Mouse (Mus musculus): ENCODE results near the gene Kcnh4.
A peak's percentile ranks its signal among the peaks of the same experiment; 100 is the strongest.

The Kcnh4 gene

DNA sequence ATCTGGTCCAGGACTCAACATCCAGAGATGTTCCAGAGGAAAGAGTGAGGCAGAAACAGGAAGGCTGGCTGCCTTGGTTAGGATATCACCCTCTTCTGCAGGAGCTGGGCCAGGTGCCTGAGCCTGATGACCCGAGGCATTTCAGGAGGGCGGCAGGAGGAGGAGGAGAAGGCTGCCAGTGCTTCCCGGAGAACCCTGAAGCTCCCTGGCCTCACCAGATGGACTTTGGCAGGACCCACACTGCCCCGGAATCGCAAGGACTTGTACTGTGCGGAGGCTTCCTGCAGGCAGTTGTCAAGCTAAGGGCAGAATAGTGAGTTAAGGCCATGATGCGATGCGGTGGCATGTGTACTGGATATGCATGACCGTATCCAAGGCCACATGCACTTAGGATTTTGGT, 7.0 kb upstream of the Kcnh4 start:
- no peak for DNase-seq (ENCODE audit: inconsistent ontology term)

DNA sequence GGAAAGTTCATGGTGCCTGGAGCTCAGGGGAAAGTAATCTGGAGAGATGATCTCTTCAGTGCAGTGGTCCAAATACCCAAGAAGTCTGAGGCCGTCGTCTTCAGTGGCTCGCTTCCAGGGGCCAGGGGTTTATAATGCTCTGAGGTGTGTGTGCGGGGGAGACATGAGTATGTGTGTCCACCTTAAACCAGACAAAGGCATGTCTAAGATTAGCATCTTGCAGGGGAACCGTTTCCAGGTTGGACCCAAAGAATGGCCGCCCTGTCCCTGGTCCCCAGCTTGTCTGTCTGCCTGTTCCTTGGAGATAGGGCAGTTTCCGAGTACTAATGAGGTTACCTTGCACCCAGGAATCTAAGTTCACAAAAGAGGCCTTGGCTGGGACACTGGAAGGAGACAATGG, 3.1 kb upstream of the Kcnh4 start, which contains the start of gene Hcrt:
TSS of gene Hcrt (minus strand) at position 101 of the 400 bp plus-strand sequence.
- no peak for DNase-seq (ENCODE audit: inconsistent ontology term)

DNA sequence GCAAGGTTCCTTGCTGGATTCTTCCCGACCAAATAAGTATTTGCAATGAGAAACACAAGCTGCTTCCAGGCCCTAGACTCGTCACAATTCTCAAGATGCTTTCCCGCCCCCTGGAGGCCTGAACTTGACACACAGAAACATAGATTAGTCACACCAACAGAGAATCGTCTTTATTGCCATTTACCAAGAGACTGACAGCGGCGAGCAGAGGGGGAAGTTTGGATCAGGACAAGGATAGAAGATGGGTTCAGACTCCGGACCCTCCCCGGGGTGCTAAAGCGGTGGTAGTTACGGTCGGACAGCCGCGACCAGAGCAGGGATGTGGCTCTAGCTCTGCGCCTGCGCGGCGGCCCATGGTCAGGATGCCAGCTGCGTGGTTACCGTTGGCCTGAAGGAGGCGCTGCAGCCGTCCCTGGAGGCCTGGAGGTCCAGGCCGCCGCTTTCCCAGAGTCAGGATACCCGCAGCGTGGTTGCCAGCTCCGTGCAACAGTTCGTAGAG, 1.9 kb upstream of the Kcnh4 start:
- peak; percentile 87 for DNase-seq (ENCODE audit: inconsistent ontology term)

DNA sequence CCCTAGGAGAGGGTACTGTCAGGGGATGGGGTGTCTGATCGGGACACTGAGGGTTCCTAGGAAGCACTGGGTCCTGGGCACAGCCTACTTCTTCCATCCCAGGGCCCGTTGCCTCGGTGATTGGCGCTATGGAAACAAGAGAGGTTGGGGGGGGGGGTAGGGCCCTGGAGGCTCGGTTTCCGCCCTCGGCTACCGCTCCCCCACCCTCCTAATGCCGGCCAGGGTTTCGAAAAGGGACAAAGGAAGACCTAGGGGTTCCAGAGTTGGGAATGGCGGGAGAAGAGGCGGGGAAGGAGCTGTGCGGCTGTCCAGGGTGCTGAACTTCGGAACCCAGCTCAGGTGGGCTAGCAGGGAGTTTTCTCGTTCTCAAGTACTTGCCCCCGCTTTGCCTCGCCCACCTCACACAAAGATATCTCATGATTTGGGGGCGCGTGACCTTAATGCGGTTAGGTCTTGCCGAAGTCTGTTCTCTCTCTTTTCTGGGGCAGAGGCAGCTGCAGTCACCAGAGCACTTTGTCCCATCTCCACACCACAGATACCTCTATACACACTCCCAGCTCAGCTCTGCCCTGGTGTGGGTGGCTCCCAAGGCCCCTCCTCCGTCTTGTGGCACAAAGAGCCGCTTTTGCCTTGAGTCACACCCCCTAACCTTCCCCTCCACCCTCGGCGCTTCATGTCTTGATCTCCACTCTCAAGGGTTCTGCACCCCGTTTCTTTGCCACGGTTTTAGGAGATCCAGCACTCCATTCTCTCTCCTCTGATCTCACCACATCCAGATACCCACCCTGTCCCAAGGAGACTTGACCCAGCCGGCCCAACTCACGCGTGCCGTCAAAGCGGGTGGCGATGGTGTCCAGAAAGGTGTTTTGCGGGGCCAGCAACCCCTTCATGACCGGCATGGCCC, 783 bp downstream of the Kcnh4 start:
- DNase-seq (ENCODE audit: inconsistent ontology term), result peak; percentile 60

DNA sequence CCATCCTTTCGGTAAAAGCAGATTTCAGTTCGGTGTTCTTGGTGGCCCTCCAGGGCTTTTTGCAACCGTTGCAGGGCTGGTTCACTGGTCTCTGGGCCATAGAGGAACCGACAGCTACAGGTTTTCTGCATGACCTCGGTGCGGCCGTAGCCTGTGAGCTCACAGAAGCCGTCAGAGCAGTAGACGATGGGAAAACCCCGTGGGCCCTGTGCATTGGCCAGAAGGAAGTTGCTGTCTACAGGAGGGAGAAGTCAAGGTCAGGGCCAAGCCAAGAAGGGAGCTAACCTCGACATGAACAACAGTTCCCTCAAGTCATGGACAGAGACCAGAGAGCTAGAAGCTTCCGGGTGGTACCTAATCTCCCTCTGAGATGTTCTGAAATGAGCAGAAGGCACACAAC, 2.2 kb downstream of the Kcnh4 start:
- no peak for DNase-seq (ENCODE audit: inconsistent ontology term)

DNA sequence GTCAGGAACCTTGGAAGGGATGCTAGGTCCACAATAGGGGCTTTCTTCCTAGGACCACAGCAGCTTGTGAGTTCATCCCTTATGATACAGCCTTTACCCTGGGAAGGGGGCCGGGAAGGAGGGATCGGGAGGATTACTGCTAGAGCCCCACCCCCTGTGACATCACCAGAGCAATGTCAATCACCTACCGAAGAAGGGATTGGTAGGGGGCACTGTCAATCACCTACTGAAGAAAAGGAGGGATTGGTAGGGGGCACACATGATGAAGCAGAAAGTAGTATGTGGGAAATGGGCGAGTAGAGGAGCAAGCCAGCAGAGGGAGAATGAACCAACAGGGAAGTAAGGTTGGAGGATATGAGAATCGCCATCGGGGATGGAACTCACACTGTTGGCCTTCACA, 3.3 kb downstream of the Kcnh4 start:
- DNase-seq (ENCODE audit: inconsistent ontology term), result no peak

DNA sequence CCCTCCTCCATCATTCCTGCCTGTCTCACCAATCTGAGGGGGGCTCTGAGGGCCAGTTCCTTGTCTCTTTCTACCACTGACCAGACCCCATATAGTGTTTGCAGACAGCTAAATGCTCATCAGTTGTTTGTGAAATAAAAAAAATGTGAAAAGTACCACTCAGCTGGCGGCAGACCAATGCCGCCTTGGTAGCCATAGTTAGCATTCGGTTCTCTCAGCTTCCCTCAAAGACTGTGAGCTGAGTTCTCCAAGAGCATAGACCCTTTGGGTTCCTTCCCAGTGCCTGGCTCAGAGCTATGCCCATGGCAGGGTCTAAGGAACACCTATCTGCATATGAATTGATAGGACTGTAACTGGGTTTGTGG, 5.1 kb downstream of the Kcnh4 start:
- DNase-seq (ENCODE audit: inconsistent ontology term), result no peak

DNA sequence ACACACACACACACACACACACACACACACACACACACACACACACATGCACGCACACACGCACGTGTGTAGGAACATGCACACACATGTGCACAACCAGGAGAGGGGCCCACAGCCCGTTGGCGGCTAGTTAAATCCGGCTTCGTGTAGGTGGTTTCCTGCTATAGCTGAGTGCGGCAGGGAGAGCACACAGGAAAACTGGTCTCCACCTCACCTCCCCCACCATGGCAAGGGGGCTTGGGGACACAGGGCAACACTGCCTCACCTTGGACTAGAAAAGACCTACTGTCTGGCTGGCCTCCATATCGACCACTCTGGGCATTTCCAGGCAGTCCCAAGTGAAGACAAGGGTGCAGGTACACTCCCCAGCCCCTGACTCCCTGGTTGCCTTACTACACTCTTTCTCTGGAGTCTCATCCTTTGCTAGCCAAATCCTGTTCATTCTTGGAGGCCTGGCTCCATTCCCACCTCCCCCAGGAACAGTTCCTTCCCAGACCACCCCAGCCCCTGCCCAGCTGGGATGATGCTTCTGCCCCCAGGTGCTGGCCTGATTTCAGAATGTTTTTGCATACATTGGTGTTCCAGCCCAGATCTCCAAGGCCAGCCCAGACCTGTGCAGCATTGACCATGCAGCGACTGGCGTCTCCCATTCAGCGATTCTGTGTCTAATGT, 5.6 kb downstream of the Kcnh4 start:
- DNase-seq (ENCODE audit: inconsistent ontology term), result no peak

DNA sequence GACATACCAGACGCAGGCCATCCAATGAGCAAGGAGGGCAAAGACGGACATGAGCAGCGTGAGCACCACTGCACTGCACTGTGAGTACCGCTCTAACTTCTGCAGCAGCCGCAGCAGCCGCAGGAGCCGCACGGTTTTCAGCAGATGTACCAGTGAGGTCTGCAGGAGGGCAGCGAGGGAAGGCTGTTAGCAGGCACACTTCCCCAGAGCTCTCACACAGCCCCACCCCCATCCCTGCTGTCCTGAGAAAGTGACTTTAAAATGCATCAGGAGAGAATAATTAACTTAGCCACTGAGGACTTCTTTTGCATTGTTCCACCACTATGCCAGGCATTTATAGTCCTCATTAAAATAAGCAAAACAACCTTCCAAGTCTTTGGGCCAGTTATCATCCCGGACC, 7.4 kb downstream of the Kcnh4 start:
- no peak for DNase-seq (ENCODE audit: inconsistent ontology term)

DNA sequence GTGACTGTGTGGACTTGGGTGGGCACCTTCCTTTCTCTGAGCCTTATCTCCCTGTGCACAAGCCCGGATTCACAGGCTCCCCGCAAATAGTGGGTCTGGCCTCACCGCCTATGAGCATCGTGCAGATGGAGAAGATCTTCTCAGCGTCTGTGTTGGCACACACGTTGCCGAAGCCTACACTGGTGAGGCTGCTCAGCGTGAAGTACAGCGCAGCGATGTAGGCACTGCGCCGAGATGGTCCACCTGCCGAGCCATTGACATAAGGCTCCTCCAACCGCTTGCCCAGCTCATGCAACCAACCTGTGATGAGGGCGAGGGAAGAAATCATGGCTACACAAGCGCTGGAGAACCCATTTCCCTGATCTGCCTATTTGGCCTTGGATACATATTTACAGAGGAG, 9.6 kb downstream of the Kcnh4 start:
- no peak for DNase-seq (ENCODE audit: inconsistent ontology term)

DNA sequence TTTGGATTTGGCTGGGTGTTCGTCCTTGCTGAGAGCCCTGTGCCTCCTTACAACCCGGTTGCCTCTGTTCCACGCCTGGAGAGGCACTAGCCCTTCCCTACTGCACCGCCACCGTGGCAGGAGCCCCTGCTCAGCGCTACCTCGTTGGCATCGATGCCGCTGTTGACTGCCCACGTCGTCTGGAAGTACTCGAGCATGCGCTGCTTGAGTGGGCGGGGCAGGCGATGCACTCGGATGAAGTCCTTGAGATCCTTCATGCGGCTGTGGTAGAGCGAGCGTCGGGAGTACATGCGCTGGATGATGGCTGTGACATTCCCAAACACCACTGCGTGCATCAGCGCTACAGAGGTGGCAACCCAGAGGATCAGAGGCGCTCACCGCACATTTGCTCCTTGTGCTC, 10.3 kb downstream of the Kcnh4 start:
- no peak for DNase-seq (ENCODE audit: inconsistent ontology term)

DNA sequence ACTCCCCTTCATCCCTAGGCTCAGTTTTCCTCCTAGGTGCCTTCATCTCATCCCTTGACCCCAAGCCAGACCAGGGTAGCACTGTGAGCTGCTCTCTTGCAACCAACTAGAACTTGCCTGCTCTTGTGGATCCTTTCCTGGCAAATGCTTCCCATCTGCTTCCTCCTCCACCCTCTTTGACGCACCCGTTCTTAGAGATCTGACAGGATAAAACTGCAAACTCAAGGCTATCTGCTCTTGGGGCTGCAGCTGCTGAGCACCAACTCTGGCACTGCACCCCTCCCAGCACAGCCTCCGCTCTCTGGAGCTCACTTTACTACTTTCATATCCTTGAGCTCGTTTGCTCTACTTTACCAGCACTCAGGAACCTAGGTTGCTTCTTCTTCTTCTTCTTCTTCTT, 11.1 kb downstream of the Kcnh4 start:
- DNase-seq (ENCODE audit: inconsistent ontology term), result no peak

DNA sequence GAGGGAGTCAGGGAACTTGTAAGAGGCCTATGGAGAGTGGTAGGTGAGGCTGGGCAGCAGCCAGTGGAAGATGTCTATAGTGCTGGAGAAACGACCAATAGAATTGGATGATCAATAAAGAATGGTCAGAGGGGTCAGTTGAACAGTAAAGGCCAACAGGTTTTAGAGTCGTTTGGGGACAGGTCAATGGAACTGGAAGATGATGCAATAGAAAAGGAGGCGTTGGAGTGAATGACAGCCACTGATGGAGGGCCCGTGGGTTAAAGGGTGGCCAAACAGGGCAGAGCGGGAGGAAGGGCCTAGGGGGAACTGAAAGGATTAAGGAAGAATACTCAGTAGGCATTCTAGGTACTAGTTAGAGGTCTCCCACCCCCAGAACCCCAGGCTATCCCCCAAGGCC, 12.6 kb downstream of the Kcnh4 start:
- no peak for DNase-seq (ENCODE audit: inconsistent ontology term)

DNA sequence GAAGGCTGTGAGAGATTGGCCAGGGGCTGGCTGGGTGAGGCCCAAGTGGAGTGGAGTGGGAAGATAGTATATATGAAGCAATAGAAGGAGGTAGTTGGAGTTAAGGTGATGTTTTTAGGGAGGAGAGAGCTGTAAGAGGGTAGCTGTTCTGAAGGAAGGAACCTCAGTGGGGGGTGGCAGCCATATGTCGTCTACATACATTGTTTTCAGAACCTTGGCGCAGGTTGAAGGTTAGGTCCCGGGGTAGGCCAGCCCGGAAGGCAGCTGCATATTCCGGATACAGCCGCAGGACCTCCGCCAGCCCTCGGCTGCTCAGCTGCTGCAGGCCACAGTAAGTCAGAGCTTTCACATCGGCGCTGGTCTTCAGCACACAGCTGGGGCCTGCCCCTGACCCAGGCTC, 13.2 kb downstream of the Kcnh4 start:
- no peak for DNase-seq (ENCODE audit: inconsistent ontology term)

DNA sequence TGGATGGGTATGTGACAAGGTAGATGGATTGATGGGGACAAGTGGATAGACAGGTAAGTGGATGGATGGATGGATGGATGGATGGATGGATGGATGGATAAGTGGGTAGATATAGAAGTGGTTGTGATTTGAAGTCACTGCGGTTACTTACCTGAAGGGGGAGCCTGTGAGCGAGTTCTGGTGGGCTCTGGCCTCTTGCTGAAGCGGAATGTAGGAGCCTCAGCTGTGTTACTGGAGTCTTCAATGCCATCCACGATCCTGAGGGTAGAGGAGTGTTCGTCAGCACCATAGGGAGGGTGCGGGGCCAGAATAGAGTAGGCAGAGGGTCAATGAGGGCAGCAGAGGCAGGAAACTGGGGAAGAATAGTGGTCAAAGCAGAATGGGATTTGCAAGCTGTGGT, 14.7 kb downstream of the Kcnh4 start:
- no peak for DNase-seq (ENCODE audit: inconsistent ontology term)

DNA sequence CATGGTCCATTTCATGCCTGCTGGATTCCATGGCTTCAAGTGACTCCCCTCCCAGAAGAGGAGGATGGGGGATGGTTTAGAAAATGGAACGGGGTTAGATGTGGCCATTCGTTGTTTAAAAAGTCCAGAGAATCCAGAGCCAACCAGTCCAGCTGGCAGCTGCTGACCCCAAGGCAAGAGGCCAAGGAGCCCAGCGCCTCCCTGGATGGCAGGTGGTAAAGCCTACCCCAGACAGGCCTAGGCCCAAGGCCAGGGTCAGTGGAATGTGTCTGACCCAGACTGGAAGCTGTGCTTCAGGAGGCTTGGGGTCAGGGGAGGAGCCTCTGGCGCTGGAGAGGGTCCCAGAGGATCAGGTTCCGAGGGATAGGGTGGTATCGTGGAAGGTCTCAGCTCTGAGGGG, 18.4 kb downstream of the Kcnh4 start:
- no peak for DNase-seq (ENCODE audit: inconsistent ontology term)

DNA sequence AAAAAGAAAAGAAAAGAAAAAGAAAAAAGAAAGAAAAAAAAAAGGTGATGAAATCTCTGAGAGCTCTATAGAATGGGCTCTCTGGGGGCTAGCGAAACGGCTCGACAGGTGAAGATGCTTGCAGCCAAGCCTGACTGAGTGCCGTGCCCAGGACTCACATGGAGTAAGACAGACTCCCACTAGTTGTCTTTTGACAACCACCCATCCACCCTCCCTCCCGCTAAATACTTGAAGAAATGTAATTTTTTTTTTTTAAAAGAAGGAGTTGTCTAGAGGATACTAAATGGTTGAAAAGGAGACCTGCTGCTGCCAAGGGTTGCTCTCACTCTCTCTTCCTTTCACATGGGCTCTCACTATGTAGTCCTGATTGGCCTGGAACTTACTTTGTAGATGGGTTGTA, 21.0 kb downstream of the Kcnh4 start:
- DNase-seq (ENCODE audit: inconsistent ontology term), result no peak

DNA sequence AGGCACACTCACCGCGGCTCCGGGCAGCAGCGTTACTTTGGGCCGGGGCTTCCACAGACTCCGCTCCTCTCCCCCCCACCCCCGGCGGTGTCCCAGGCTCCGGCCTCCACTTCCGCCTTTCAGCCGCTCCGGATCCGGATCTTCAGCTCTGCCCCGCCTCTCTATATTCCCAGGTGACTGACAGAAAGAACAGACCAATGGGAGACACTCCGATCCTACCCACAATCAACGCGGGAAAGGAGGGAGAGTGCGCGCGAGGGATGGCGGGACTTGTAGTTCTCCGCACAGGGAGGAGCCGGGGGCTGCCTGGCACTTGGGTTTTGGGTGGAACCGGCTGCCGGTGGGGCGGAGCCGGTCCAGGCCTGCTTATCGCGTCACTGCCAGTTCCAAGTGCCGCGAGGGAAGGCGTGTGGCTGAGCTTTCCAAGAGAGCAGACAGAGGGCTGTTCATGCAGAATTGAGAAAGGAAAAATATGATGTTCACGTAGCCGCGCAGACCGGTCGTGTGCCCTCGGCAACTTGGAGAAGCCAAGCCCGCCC, 21.6 kb downstream of the Kcnh4 start, which contains the start of gene Rab5c:
TSS of gene Rab5c (minus strand) at position 150 of the 539 bp plus-strand sequence.
- peak; percentile 100 for DNase-seq (ENCODE audit: inconsistent ontology term)

DNA sequence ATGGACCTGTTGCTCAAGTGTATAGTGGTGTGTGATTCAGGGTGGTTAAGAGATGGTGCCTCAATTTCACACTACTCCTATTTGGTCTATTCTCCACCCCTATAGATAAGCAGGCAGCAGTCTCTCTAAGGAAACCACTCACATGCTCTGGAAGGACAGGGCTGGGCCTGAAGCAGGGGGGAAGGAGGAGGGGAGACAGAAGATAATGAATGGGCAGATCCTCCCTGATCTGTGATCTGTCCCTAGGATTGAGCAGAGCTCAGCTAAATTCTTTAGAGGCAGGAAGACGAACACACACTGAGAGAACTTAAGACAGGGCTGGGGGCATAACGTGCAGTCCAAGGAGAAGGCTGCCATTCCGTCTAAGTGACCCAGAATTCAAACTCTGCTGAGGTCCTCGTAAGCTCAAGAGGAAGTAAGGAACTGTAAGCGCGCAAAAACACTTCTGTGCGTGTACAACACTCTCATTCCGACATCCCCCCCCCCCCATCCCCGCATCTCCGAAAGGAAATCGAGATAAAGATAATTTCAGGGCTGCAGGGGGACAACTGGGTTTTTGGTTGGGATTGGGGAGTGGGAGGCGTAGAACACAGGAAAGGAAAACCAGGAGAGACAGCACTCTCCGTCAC, 22.5 kb downstream of the Kcnh4 start:
- DNase-seq (ENCODE audit: inconsistent ontology term), result peak; percentile 30

DNA sequence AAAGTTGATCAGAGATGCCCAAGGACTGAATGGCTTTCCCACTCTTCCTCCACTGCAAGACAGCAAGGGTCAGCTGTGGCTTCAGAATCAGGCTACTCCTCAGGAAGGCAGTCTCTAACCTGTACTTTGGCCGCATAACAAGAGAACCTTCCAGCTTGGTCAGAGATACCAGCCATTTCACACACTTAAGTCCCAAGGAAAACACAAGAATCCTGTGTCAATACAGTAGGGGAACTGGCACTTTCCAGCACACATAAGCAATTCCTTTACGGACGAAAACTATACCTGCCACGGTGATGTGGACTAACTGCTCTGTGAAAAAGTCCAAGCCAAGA, 23.0 kb downstream of the Kcnh4 start:
- no peak for DNase-seq (ENCODE audit: inconsistent ontology term)

DNA sequence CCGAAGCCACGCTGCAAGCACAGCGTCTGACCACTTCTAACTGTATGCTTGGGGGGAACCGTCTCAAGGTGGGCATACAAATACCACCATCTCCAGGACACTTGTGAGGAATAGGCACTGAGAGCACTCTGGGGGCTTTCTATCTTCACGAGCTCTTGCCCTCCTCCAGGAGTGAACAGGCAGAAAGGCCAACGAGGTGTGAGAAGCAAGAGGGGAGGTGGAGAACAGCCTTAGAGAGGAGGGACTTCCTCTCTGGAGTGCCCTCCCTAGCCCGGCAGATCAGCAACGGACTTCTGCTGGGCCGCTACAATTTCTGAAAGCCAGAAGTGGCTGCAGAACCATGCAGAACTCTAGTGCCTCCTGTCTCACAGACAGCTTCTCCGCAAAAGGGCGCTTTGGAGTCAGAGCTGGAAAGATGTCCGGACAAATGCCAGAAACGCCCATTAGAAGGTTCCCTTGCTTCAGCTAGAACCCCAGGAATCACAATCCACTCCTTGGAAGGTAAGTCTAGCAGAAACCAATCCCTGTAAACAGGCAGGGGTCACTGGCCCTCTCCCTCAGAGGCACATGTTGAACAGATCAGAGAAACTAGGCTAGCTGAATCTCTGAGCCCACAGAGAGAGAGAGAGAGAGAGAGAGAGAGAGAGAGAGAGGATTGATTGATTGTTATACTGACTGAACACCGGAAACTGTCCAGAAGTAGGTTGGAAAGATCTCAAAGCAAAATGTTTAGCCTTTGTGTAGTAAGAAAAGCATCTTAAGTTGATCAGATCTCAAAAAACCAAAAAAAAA, 23.6 kb downstream of the Kcnh4 start:
- DNase-seq (ENCODE audit: inconsistent ontology term), result no peak
